Mouse (Mus musculus): ENCODE results near the gene Selenbp1. TPM values are rescaled to one million over a fixed set of nuclear protein-coding genes. Genes with fewer than 3 reads are reported as not detected.
A peak's percentile ranks its signal among the peaks of the same experiment; 100 is the strongest.
"Not testable (repeated sequence)": the region's sequence is repeated elsewhere in the genome, so short reads cannot be mapped to it uniquely, and the experiment has no call there.

The Selenbp1 gene
- total and polyA plus RNA-seq, 2 experiments, result 631 to 744 TPM

DNA sequence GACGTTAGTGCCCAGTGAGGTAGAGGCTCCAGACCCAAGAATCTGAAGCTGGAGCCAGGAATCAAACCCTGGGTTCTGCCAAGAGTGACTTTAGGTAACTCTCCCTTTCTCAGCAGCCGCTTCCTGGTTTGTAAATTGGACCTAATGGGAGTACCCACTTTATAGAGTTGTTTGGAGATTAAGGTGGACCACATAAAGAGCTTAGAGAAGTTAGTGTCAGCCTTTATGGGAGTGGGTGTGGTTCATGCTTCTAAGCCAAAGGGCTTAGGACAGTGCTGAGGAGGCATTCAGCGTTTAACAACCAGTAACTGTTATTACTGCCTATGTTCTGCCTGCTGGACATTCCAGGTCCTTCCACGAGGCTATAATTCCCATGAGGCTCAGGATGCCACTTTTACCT, 14.0 kb upstream of the Selenbp1 start:
- Histone ChIP-seq H3K27ac (replicated peaks; ENCODE audit: insufficient read depth, low read depth, low read length) (no peak overlapping the region), H3K27me3 (ENCODE audit: control insufficient read depth, insufficient read depth, low read length) (no peaks in the 10 kb centered on the region), H3K36me3 (ENCODE audit: control insufficient read depth, insufficient read depth, low read length) (no peaks in the 10 kb centered on the region), H3K4me3 (ENCODE audit: insufficient read depth, low read depth, low read length) (no peak overlapping the region), H3K4me1 (ENCODE audit: control insufficient read depth, insufficient read depth, low read length) (peaks cover 2% of the 10 kb centered on the region; the same call in 1 of the 2 replicates), H3K9ac (ENCODE audit: low read depth, low read length) (no peak overlapping the region), H3K79me2 (ENCODE audit: control insufficient read depth, insufficient read depth, low read length) (no peaks in the 10 kb centered on the region)
- TF ChIP-seq CTCF (IDR thresholded peaks at IDR 0.05; ENCODE audit: low read depth, low read length), result no peak
- no peak for TF ChIP-seq POLR2A (IDR thresholded peaks at IDR 0.05; ENCODE audit: extremely low read depth, insufficient read depth, low read length)
- 86% methylated on average over 4 of the region's 4 CpGs for WGBS
- DNase-seq (ENCODE audit: extremely low read depth, low read depth, low spot score), result no peak

DNA sequence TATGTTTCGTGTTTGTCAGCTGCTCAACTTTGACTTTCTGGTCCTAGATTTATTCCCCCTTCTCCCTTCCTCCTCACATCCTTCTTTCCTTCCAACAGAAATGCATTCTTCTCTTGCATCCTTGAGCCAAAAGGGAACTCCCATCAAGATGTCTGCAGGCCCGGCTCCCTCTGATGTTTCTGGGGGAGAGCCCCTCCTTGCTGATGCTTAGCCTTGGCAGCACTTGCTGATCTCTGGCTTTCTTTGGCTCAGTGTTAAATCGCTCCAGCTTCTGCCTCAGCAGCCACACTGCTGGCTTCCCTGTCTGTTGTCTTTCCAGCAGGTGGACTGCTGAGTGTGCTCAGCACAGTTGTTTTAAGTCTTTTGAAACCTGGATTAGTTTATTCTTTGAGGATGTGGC, 11.8 kb upstream of the Selenbp1 start:
- no peaks in the 10 kb centered on the region for H3K36me3 ChIP-seq (ENCODE audit: control insufficient read depth, insufficient read depth, low read length)
- WGBS, result 74% methylated on average over 3 of the region's 3 CpGs
- H3K27ac ChIP-seq (replicated peaks; ENCODE audit: insufficient read depth, low read depth, low read length), result no peak overlapping the region
- no peak for DNase-seq (ENCODE audit: extremely low read depth, low read depth, low spot score)
- no peaks in the 10 kb centered on the region for H3K27me3 ChIP-seq (ENCODE audit: control insufficient read depth, insufficient read depth, low read length)
- TF ChIP-seq CTCF (IDR thresholded peaks at IDR 0.05; ENCODE audit: low read depth, low read length), result no peak
- TF ChIP-seq POLR2A (IDR thresholded peaks at IDR 0.05; ENCODE audit: extremely low read depth, insufficient read depth, low read length), result no peak
- no peak overlapping the region for H3K9ac ChIP-seq (ENCODE audit: low read depth, low read length)
- H3K4me3 ChIP-seq (ENCODE audit: insufficient read depth, low read depth, low read length), result no peak overlapping the region
- H3K4me1 ChIP-seq (ENCODE audit: control insufficient read depth, insufficient read depth, low read length), result no peaks in the 10 kb centered on the region
- no peaks in the 10 kb centered on the region for H3K79me2 ChIP-seq (ENCODE audit: control insufficient read depth, insufficient read depth, low read length)

DNA sequence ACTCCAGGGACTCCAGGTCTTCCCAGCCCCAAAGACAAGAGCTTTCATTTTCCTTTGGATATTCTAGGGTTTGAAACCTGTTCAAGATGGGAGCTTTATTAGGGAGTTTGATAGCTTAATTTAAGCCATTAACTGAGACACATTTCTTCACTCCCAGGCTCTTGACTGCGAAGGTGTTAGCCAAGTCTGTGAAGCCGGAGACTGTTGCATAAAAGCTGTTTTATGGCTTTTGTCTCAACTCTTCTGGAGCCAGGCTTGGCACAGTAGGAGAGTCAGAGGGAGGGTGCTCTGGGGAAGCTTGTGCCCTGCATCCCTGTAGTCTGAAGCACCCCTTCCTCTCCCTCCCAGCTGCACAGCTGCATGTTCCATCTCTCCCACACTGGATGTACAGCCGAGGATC, 10.5 kb upstream of the Selenbp1 start:
- no peak for DNase-seq (ENCODE audit: extremely low read depth, low read depth, low spot score)
- Histone ChIP-seq H3K27me3 (ENCODE audit: control insufficient read depth, insufficient read depth, low read length) (no peaks in the 10 kb centered on the region), H3K4me3 (ENCODE audit: insufficient read depth, low read depth, low read length) (no peak overlapping the region), H3K4me1 (ENCODE audit: control insufficient read depth, insufficient read depth, low read length) (no peaks in the 10 kb centered on the region), H3K79me2 (ENCODE audit: control insufficient read depth, insufficient read depth, low read length) (no peaks in the 10 kb centered on the region), H3K36me3 (ENCODE audit: control insufficient read depth, insufficient read depth, low read length) (no peaks in the 10 kb centered on the region), H3K9ac (ENCODE audit: low read depth, low read length) (no peak overlapping the region), H3K27ac (replicated peaks; ENCODE audit: insufficient read depth, low read depth, low read length) (no peak overlapping the region)
- WGBS, result 76% methylated on average over 3 of the region's 3 CpGs
- TF ChIP-seq CTCF (IDR thresholded peaks at IDR 0.05; ENCODE audit: low read depth, low read length) (no peak), POLR2A (IDR thresholded peaks at IDR 0.05; ENCODE audit: extremely low read depth, insufficient read depth, low read length) (no peak)

DNA sequence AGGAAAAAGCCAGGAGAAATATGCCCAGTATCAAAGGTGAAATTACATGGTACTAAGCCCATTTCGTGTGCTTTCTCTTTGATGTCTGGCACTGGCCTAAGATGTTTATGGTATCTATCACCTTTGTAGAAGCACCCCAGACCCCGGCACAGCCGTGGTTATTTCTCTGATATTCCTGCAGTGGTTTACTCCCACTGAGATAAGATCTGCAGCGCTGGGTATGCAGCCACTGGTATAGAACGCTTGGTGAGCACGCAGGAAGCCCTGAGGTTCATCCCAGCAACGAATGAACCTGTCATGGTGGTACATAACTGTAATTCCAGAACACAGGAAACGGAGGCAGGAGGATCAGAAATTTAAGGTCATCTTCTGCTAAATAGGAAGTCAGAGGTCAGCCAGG, 8.2 kb upstream of the Selenbp1 start:
- H3K27ac ChIP-seq (replicated peaks; ENCODE audit: insufficient read depth, low read depth, low read length), result no peak overlapping the region
- WGBS, result 68% methylated on average over 8 of the region's 8 CpGs
- DNase-seq (ENCODE audit: extremely low read depth, low read depth, low spot score), result no peak
- H3K4me3 ChIP-seq (ENCODE audit: insufficient read depth, low read depth, low read length), result no peak overlapping the region
- H3K27me3 ChIP-seq (ENCODE audit: control insufficient read depth, insufficient read depth, low read length), result no peaks in the 10 kb centered on the region
- no peak overlapping the region for H3K9ac ChIP-seq (ENCODE audit: low read depth, low read length)
- H3K4me1 ChIP-seq (ENCODE audit: control insufficient read depth, insufficient read depth, low read length), result 0 out of 2 replicates have a peak, but pooled peaks cover 2% of the 10 kb centered on the region
- no peaks in the 10 kb centered on the region for H3K79me2 ChIP-seq (ENCODE audit: control insufficient read depth, insufficient read depth, low read length)
- TF ChIP-seq POLR2A (IDR thresholded peaks at IDR 0.05; ENCODE audit: extremely low read depth, insufficient read depth, low read length), result no peak
- TF ChIP-seq CTCF (IDR thresholded peaks at IDR 0.05; ENCODE audit: low read depth, low read length), result no peak
- H3K36me3 ChIP-seq (ENCODE audit: control insufficient read depth, insufficient read depth, low read length), result no peaks in the 10 kb centered on the region

DNA sequence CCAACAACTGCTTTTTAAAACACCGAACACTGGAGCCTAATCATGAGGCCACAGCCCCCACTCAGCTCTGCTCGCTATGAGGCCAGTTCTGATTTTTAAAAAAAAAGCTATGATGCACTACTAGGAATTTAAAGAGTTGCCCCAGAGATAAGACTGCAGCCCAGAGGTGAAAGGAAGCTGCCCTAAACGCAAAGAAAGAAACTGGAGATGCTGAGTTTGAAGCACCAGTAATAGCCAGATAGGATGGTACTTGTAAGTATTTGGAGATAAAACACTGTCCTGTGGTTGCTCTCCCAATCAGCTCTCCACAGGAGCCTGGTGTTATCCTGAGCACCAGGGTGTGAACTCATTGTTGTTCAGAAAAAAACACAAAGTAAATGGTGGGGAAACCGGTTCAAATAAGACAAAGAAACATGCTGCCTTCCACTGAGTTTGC, 6.5 kb upstream of the Selenbp1 start:
- H3K27me3 ChIP-seq (ENCODE audit: control insufficient read depth, insufficient read depth, low read length); H3K4me3 ChIP-seq (ENCODE audit: insufficient read depth, low read depth, low read length); H3K36me3 ChIP-seq (ENCODE audit: control insufficient read depth, insufficient read depth, low read length); H3K9ac ChIP-seq (ENCODE audit: low read depth, low read length); DNase-seq (ENCODE audit: extremely low read depth, low read depth, low spot score); H3K79me2 ChIP-seq (ENCODE audit: control insufficient read depth, insufficient read depth, low read length); H3K4me1 ChIP-seq (ENCODE audit: control insufficient read depth, insufficient read depth, low read length); H3K27ac ChIP-seq (replicated peaks; ENCODE audit: insufficient read depth, low read depth, low read length): not testable (repeated sequence)
- 69% methylated on average over 4 of the region's 4 CpGs for WGBS

DNA sequence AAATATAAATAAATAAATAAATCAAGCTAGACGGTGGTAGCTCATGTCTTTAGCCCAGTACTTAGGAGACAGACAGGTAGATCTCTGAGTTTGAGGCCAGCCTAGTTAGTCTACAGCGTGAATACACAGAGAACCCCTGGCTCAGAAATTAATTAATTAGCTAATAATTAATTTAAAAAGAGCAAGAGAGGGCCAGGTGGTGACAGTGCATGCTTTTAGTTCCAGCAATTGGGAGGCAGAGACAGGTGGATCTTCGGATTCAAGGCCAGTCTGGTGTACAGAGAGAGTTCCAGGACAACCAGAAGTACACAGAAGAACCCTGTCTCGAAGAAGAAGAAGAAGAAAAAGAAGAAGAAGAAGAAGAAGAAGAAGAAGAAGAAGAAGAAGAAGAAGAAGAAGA, 3.9 kb upstream of the Selenbp1 start:
- H3K4me1 ChIP-seq (ENCODE audit: control insufficient read depth, insufficient read depth, low read length); H3K79me2 ChIP-seq (ENCODE audit: control insufficient read depth, insufficient read depth, low read length); H3K36me3 ChIP-seq (ENCODE audit: control insufficient read depth, insufficient read depth, low read length); H3K27ac ChIP-seq (replicated peaks; ENCODE audit: insufficient read depth, low read depth, low read length); H3K4me3 ChIP-seq (ENCODE audit: insufficient read depth, low read depth, low read length); H3K27me3 ChIP-seq (ENCODE audit: control insufficient read depth, insufficient read depth, low read length); H3K9ac ChIP-seq (ENCODE audit: low read depth, low read length): not testable (repeated sequence)
- peak; percentile 64 for DNase-seq (ENCODE audit: extremely low read depth, low read depth, low spot score)
- 42% methylated on average over 4 of the region's 4 CpGs for WGBS

DNA sequence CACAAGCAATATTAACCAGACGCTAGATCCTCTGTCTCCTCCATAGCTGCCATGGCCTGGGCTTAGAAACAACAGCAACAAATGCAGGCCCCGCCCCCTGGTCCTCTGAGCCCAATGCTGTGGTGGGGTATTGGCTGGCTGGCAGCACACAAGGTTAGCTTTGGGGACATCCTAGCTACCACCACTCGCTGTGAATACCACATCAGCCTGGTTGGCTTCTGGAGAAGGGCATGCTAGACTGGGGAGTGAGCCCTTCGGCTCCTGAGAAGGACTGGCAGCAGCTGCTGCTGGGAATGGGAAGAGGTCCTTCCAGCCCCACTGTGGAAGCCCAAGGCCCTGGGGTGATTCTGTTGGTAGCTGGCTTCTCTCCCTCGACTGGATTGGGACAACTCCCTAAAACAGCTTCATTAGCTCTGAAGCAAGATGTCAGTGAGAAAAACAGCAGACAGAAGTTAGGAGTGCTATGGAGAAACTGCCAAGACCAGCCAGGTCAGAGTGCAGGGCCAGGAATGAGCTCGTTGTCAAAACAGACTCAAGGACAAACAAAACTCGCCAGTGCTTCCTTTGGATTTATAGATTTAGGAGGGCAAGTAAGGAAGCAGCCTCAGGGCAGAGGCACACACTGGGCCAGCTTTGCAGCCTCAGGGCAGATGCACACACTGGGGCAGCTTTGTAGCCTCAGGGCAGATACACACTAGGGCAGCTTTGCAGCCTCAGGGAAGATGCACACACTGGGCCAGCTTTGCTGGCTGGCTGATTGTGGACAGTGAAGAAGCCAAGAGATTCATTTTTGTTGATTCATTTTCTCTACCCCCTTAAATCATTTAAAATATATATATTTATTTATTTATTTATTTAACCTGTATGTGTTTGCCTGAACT, 2.2 kb upstream of the Selenbp1 start:
- not testable (repeated sequence) for H3K27me3 ChIP-seq (ENCODE audit: control insufficient read depth, insufficient read depth, low read length); H3K79me2 ChIP-seq (ENCODE audit: control insufficient read depth, insufficient read depth, low read length); H3K36me3 ChIP-seq (ENCODE audit: control insufficient read depth, insufficient read depth, low read length); H3K9ac ChIP-seq (ENCODE audit: low read depth, low read length); H3K4me1 ChIP-seq (ENCODE audit: control insufficient read depth, insufficient read depth, low read length); H3K4me3 ChIP-seq (ENCODE audit: insufficient read depth, low read depth, low read length)
- WGBS, result 38% methylated on average over 7 of the region's 7 CpGs
- H3K27ac ChIP-seq (replicated peaks; ENCODE audit: insufficient read depth, low read depth, low read length), result peak overlapping the region; percentile 41
- peak; percentile 81 for DNase-seq (ENCODE audit: extremely low read depth, low read depth, low spot score)

DNA sequence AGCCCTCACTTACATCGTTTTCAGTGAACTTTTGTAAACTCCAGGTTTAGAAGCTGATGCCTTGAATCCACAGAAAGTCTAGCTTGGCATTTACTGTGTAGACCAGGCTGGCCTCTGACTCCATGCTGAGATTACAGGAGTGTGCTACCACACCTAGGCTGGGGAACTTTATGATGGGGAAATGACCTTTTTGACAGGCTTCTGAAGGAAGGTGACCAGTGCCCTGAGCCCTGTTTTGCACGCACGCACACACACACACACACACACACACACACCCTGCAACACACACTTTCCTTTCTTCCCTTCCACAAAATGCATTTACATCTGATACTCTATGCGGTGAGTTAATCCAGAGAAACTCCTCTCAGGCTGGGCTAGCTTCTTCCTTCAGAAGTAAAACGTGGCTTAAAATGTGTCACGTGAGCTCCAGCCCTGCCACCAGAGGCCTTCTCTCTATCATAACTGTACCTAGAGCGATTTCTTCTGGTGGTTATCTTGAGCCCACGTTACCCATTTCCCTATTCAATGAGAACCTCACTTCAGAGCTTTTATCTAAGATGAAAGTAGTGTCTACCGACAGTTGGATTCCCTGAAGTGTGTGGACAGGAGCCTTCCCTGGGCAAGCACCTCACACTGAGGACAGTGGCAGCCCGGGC, 1.3 kb upstream of the Selenbp1 start:
- WGBS, result 96% methylated on average over 10 of the region's 10 CpGs
- not testable (repeated sequence) for H3K27ac ChIP-seq (replicated peaks; ENCODE audit: insufficient read depth, low read depth, low read length); H3K4me3 ChIP-seq (ENCODE audit: insufficient read depth, low read depth, low read length); H3K9ac ChIP-seq (ENCODE audit: low read depth, low read length); H3K27me3 ChIP-seq (ENCODE audit: control insufficient read depth, insufficient read depth, low read length); H3K79me2 ChIP-seq (ENCODE audit: control insufficient read depth, insufficient read depth, low read length); H3K36me3 ChIP-seq (ENCODE audit: control insufficient read depth, insufficient read depth, low read length); DNase-seq (ENCODE audit: extremely low read depth, low read depth, low spot score)
- H3K4me1 ChIP-seq (ENCODE audit: control insufficient read depth, insufficient read depth, low read length), result peaks cover 15% of the 10 kb centered on the region
